Mouse (Mus musculus) MEL (cell line): ENCODE results near the gene Klf3. TPM values are rescaled to one million over a fixed set of nuclear protein-coding genes. Genes with fewer than 3 reads are reported as not detected.

Experiments used
- DNase-seq: peaks from one replicate; pipeline ENCODE4 v3.0.0; 2011; ENCODE audit warnings: low read depth, low spot score
- H3K27ac ChIP-seq: 2 replicates; pipeline ENCODE4 v1.5.1; 2012; ENCODE audit warnings: low read depth, mild to moderate bottlenecking, control low read depth, low read length, moderate library complexity; ENCODE audit not compliant: control insufficient read depth
- H3K27me3 ChIP-seq, 2 experiments: fragments of 150-350 bp in 1 of 2; sonication (generic) in 1 of 2; 2 replicates each; pipeline ENCODE4 v1.6.1; 2012; ENCODE audit warnings: low read length in 2 of 2, mild to moderate bottlenecking in 2 of 2, improper control_type of control experiment in 1 of 2, moderate library complexity in 1 of 2; ENCODE audit not compliant: insufficient read depth in 2 of 2, control insufficient read depth in 1 of 2
- H3K36me3 ChIP-seq, 2 experiments: 2 replicates each; pipeline ENCODE4 v1.6.1; 2012 to 2014; ENCODE audit warnings: low read length in 2 of 2, improper control_type of control experiment in 1 of 2, inconsistent platforms in 1 of 2, mild to moderate bottlenecking in 1 of 2; ENCODE audit not compliant: insufficient read depth in 2 of 2, control insufficient read depth in 1 of 2
- H3K4me1 ChIP-seq, 2 experiments: fragments of 150-350 bp in 1 of 2; sonication (generic) in 1 of 2; 2 replicates each; pipeline ENCODE4 v1.6.1; 2012; ENCODE audit warnings: low read length in 2 of 2, improper control_type of control experiment in 1 of 2, mild to moderate bottlenecking in 1 of 2; ENCODE audit not compliant: insufficient read depth in 2 of 2, control insufficient read depth in 1 of 2
- H3K4me3 ChIP-seq, 2 experiments: fragments of 150-350 bp in 1 of 2; sonication (generic) in 1 of 2; 2 replicates each; pipeline ENCODE4 v1.5.1; 2012; ENCODE audit warnings: low read depth in 2 of 2, low read length in 2 of 2, mild to moderate bottlenecking in 2 of 2, moderate library complexity in 2 of 2, control low read depth in 1 of 2, improper control_type of control experiment in 1 of 2; ENCODE audit not compliant: control insufficient read depth in 1 of 2, insufficient read depth in 1 of 2
- H3K79me2 ChIP-seq: 2 replicates; pipeline ENCODE4 v1.6.1; 2012; ENCODE audit warnings: mild to moderate bottlenecking, low read length, moderate library complexity; ENCODE audit not compliant: control insufficient read depth, poor library complexity, insufficient read depth
- H3K9ac ChIP-seq: 2 replicates; pipeline ENCODE4 v1.6.1; 2012; ENCODE audit warnings: low read depth, mild to moderate bottlenecking, control low read depth, low read length, moderate library complexity; ENCODE audit not compliant: control insufficient read depth, poor library complexity, severe bottlenecking
- H3K9me3 ChIP-seq: fragments of 150-350 bp; sonication (generic); replicated peaks from 2 replicates; pipeline ENCODE4 v1.6.1; 2012; ENCODE audit warnings: mild to moderate bottlenecking, low read length, improper control_type of control experiment, moderate library complexity; ENCODE audit not compliant: insufficient read depth
- CHD1 ChIP-seq: IDR thresholded peaks from 2 replicates; pipeline ENCODE4 v1.6.1; 2012; ENCODE audit warnings: low read depth, mild to moderate bottlenecking, inconsistent platforms, low read length, improper control_type of control experiment
- CTCF ChIP-seq, 3 experiments: IDR thresholded peaks in 2 of 3; conservative IDR thresholded peaks in 1 of 3; 2 replicates each; pipeline ENCODE4 v1.5.1; 2011 to 2012; ENCODE audit warnings: low read length in 3 of 3, low read depth in 2 of 3, mild to moderate bottlenecking in 2 of 3, improper control_type of control experiment in 1 of 3, inconsistent platforms in 1 of 3, mixed read lengths in 1 of 3, moderate library complexity in 1 of 3; ENCODE audit not compliant: control insufficient read depth in 1 of 3, insufficient read depth in 1 of 3, poor library complexity in 1 of 3, severe bottlenecking in 1 of 3
- ELF1 ChIP-seq: IDR thresholded peaks from 2 replicates; pipeline ENCODE4 v1.6.1; 2014; ENCODE audit warnings: low read depth, mild to moderate bottlenecking, inconsistent platforms, low read length, improper control_type of control experiment, moderate library complexity
- EP300 ChIP-seq, 2 experiments: IDR thresholded peaks; 2 replicates each; pipeline ENCODE4 v1.6.1; 2011; ENCODE audit warnings: improper control_type of control experiment in 2 of 2, low read length in 2 of 2, low read depth in 1 of 2, mild to moderate bottlenecking in 1 of 2
- ETS1 ChIP-seq: IDR thresholded peaks from 2 replicates; pipeline ENCODE4 v1.6.1; 2012; ENCODE audit warnings: low read depth, mild to moderate bottlenecking, inconsistent platforms, low read length, improper control_type of control experiment, moderate library complexity
- HCFC1 ChIP-seq: IDR thresholded peaks from 2 replicates; pipeline ENCODE4 v1.6.1; 2012; ENCODE audit warnings: low read depth, mild to moderate bottlenecking, inconsistent platforms, low read length, improper control_type of control experiment, moderate library complexity
- MXI1 ChIP-seq: IDR thresholded peaks from 2 replicates; pipeline ENCODE4 v1.6.1; 2011; ENCODE audit warnings: mild to moderate bottlenecking, low read depth, low read length, improper control_type of control experiment
- NELFE ChIP-seq: IDR thresholded peaks from 2 replicates; pipeline ENCODE4 v1.6.1; 2011; ENCODE audit warnings: low read depth, low read length, improper control_type of control experiment
- NRF1 ChIP-seq: IDR thresholded peaks from 2 replicates; pipeline ENCODE4 v1.6.1; 2014; ENCODE audit warnings: low read depth, mild to moderate bottlenecking, inconsistent platforms, low read length, improper control_type of control experiment, moderate library complexity; ENCODE audit not compliant: poor library complexity, insufficient read depth, severe bottlenecking
- RCOR1 ChIP-seq: IDR thresholded peaks from 2 replicates; pipeline ENCODE4 v1.6.1; 2012; ENCODE audit warnings: low read depth, mild to moderate bottlenecking, inconsistent platforms, low read length, improper control_type of control experiment
- SIN3A ChIP-seq: IDR thresholded peaks from 2 replicates; pipeline ENCODE4 v1.6.1; 2012; ENCODE audit warnings: low read length, improper control_type of control experiment, inconsistent platforms
- SMC3 ChIP-seq: IDR thresholded peaks from 2 replicates; pipeline ENCODE4 v1.6.1; 2011; ENCODE audit warnings: low read depth, low read length, improper control_type of control experiment
- TAL1 ChIP-seq: IDR thresholded peaks from 2 replicates; pipeline ENCODE4 v1.6.1; 2012; ENCODE audit warnings: mild to moderate bottlenecking, inconsistent platforms, low read length, moderate library complexity, mixed read lengths
- TBP ChIP-seq: IDR thresholded peaks from 2 replicates; pipeline ENCODE4 v1.8.0; 2011; ENCODE audit warnings: low read depth, low read length, improper control_type of control experiment
- ZC3H11A ChIP-seq: IDR thresholded peaks from 2 replicates; pipeline ENCODE4 v1.6.1; 2012; ENCODE audit warnings: low read depth, mild to moderate bottlenecking, inconsistent platforms, low read length, improper control_type of control experiment
- ZKSCAN1 ChIP-seq: IDR thresholded peaks from 2 replicates; pipeline ENCODE4 v1.6.1; 2012; ENCODE audit warnings: low read depth, mild to moderate bottlenecking, inconsistent platforms, low read length, improper control_type of control experiment, moderate library complexity
- polyA plus RNA-seq, 2 experiments: library from polyadenylated mRNA; stranded (reverse) in 1 of 2; unstranded in 1 of 2; fragments of >175 nt in 1 of 2; fragments of >200 nt in 1 of 2; gene quantifications; 2 replicates each; pipeline versions ENCODE4 v1.2.1 to v1.2.4; 2012; ENCODE audit warnings: low replicate concordance in 2 of 2, low read depth in 1 of 2; ENCODE audit not compliant: insufficient read length in 2 of 2, insufficient read depth in 1 of 2, missing spikeins in 1 of 2
- total RNA-seq: library from RNA; depleted of rRNA; stranded (reverse); fragments of 300-350 nt; gene quantifications from 2 replicates; pipeline ENCODE4 v1.2.3, GENCODE M21; 2012

Gene Klf3
- total and polyA plus RNA-seq, 3 experiments: 7.1 to 72.2 (median 39.7) TPM

- Histone ChIP-seq H3K4me3 (no peak overlapping the region), H3K4me1 (peaks cover 0 to 9% of the 10 kb centered on the region in 2 experiments; a peak in 2 of 4 replicates), H3K9ac (no peak overlapping the region), H3K79me2 (no peaks in the 10 kb centered on the region), H3K27ac (no peak overlapping the region), H3K36me3 (peaks cover 0 to 6% of the 10 kb centered on the region in 2 experiments; a peak in 2 of 4 replicates), H3K9me3 (no peaks in the 10 kb centered on the region), H3K27me3 (no peaks in the 10 kb centered on the region)
- TF ChIP-seq EP300 (IDR thresholded peaks at IDR 0.05; ENCODE audit: low read depth in 1 of 2, low read length in 2 of 2) (no peak), NELFE (no peak), CHD1 (no peak), TBP (no peak), TAL1 (no peak), SMC3 (no peak), RCOR1 (no peak), ZC3H11A (no peak)
- no peak for DNase-seq
Observed at GRCm38 (mm10) chr5:64861471-64862199, 58.4 kb downstream of the Klf3 start.

GRCm38 (mm10) chr5:64862269-64862668 lies 59.1 kb downstream of the Klf3 start:
- Histone ChIP-seq H3K27ac (no peak overlapping the region), H3K36me3 (peaks cover 0 to 6% of the 10 kb centered on the region in 2 experiments; a peak in 2 of 4 replicates), H3K27me3 (no peaks in the 10 kb centered on the region), H3K79me2 (no peaks in the 10 kb centered on the region), H3K9ac (no peak overlapping the region), H3K4me1 (peaks cover 0 to 9% of the 10 kb centered on the region in 2 experiments; a peak in 2 of 4 replicates), H3K9me3 (no peaks in the 10 kb centered on the region), H3K4me3 (no peak overlapping the region)
- TF ChIP-seq ZKSCAN1 (no peak), CTCF (IDR thresholded peaks at IDR 0.05 in 2 of 3, conservative IDR thresholded peaks at IDR 0.05 in 1 of 3; ENCODE audit: control insufficient read depth in 1 of 3, insufficient read depth in 1 of 3, low read depth in 2 of 3, low read length in 3 of 3, poor library complexity in 1 of 3, severe bottlenecking in 1 of 3) (no peak)
- no peak for DNase-seq

- H3K27ac ChIP-seq: peak overlapping the region; percentile 42
- H3K9ac ChIP-seq: peak overlapping the region; percentile 21; the same call in 1 of the 2 replicates
- DNase-seq: peak; percentile 78
Observed at GRCm38 (mm10) chr5:64864699-64865108, 61.5 kb downstream of the Klf3 start.

More at GRCm38 (mm10) chr5:64864699-64865108, 61.5 kb downstream of the Klf3 start:
- Histone ChIP-seq H3K36me3 (peaks cover 0 to 6% of the 10 kb centered on the region in 2 experiments; a peak in 2 of 4 replicates), H3K4me1 (peaks cover 0 to 9% of the 10 kb centered on the region in 2 experiments; a peak in 2 of 4 replicates), H3K9me3 (no peaks in the 10 kb centered on the region), H3K27me3 (no peaks in the 10 kb centered on the region), H3K4me3 (no peak overlapping the region), H3K79me2 (no peaks in the 10 kb centered on the region)
- TF ChIP-seq NRF1: 0 out of 2 replicates have a peak, but pooled peaks have one; percentile 14
- peak; percentile 29 for TF ChIP-seq SMC3
- peak; percentile 50; the same call in 1 of the 2 replicates for TF ChIP-seq MXI1
- peak; percentile 36; the same call in 1 of the 2 replicates for TF ChIP-seq ELF1
- TF ChIP-seq ETS1: 0 out of 2 replicates have a peak, but pooled peaks have one; percentile 42
- no peak for TF ChIP-seq CTCF (IDR thresholded peaks at IDR 0.05 in 2 of 3, conservative IDR thresholded peaks at IDR 0.05 in 1 of 3; ENCODE audit: control insufficient read depth in 1 of 3, insufficient read depth in 1 of 3, low read depth in 2 of 3, low read length in 3 of 3, poor library complexity in 1 of 3, severe bottlenecking in 1 of 3)
- TF ChIP-seq ZC3H11A: no peak
- peak; percentile 67; the same call in 1 of the 2 replicates for TF ChIP-seq HCFC1
- peak; percentile 63 for TF ChIP-seq SIN3A
